Mouse (Mus musculus) G1E (cell line): ENCODE data around the gene Defa26.
"Not testable (repeated sequence)": the region's sequence is repeated elsewhere in the genome, so short reads cannot be mapped to it uniquely, and the experiment has no call there.

Experiments
- CTCF ChIP-seq: IDR thresholded peaks from 2 replicates; pipeline ENCODE4 v1.5.1; 2012; ENCODE audit warnings: low read depth, low read length, inconsistent platforms, mixed read lengths
- POLR2AphosphoS5 ChIP-seq: IDR thresholded peaks from 2 replicates; pipeline ENCODE4 v1.6.1; 2012; ENCODE audit warnings: low read depth, low read length, inconsistent platforms; ENCODE audit not compliant: insufficient replicate concordance

- TF ChIP-seq CTCF, POLR2AphosphoS5: not testable (repeated sequence)
These were observed 37.5 kb downstream of the Defa26 start, which contains the start of gene Defa17 for GRCm38 (mm10) chr8:21655480-21655879.
